Mouse (Mus musculus): ENCODE results near the gene Palld. TPM values are rescaled to one million over a fixed set of nuclear protein-coding genes. Genes with fewer than 3 reads are reported as not detected.

Gene Palld
- polyA plus RNA-seq, 1 experiment from 2014 or later: 17.3 TPM

DNA sequence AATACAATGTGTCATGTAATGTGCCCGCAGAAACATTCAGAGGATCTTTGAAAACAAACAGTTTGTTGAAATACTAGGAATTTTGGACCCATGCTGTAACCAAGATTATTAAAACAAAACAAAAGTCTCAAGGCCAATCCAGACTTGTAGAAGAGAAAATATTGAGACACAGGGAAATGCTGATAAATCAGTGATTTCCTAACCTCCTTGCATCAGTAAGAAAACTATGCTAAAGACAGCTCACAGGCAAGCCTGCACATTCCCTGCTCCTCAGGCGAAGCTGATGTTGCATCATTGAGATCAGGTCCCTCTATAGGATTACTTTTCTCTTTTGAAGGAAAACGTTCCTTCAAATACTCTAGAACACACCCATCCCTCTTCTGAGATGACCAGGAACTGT is 112.5 kb downstream of the Palld start:
- Histone ChIP-seq H3K4me1 (ENCODE audit: control insufficient read depth, insufficient read depth, low read depth, low read length) (no peaks in the 10 kb centered on the region), H3K9me3 (ENCODE audit: control insufficient read depth, low read length) (no peaks in the 10 kb centered on the region), H3K4me2 (ENCODE audit: low read length) (no peak overlapping the region), H3K27ac (ENCODE audit: low read depth, low read length) (no peak overlapping the region), H3K9ac (ENCODE audit: low read depth, low read length) (no peak overlapping the region), H3K36me3 (ENCODE audit: control insufficient read depth, insufficient read depth, low read length) (no peaks in the 10 kb centered on the region), H3K4me3 (ENCODE audit: low read length) (no peak overlapping the region), H3K27me3 (replicated peaks; ENCODE audit: control insufficient read depth, insufficient read depth, low read length) (no peaks in the 10 kb centered on the region)
- no peak for ATAC-seq
- 78% methylated on average over 3 of the region's 3 CpGs for WGBS

- H3K9ac ChIP-seq (ENCODE audit: low read depth, low read length): no peak overlapping the region
- no peak for ATAC-seq
- H3K27ac ChIP-seq (ENCODE audit: low read depth, low read length): no peak overlapping the region
- H3K9me3 ChIP-seq (ENCODE audit: control insufficient read depth, low read length): no peaks in the 10 kb centered on the region
- H3K4me3 ChIP-seq (ENCODE audit: low read length): no peak overlapping the region
- H3K4me1 ChIP-seq (ENCODE audit: control insufficient read depth, insufficient read depth, low read depth, low read length): no peaks in the 10 kb centered on the region
- no peak overlapping the region for H3K4me2 ChIP-seq (ENCODE audit: low read length)
- no peaks in the 10 kb centered on the region for H3K27me3 ChIP-seq (replicated peaks; ENCODE audit: control insufficient read depth, insufficient read depth, low read length)
- H3K36me3 ChIP-seq (ENCODE audit: control insufficient read depth, insufficient read depth, low read length): no peaks in the 10 kb centered on the region
- WGBS: 95% methylated on average over 5 of the region's 5 CpGs
These were observed 113.2 kb downstream of the Palld start for GRCm38 (mm10) chr8:61789289-61789688.

DNA sequence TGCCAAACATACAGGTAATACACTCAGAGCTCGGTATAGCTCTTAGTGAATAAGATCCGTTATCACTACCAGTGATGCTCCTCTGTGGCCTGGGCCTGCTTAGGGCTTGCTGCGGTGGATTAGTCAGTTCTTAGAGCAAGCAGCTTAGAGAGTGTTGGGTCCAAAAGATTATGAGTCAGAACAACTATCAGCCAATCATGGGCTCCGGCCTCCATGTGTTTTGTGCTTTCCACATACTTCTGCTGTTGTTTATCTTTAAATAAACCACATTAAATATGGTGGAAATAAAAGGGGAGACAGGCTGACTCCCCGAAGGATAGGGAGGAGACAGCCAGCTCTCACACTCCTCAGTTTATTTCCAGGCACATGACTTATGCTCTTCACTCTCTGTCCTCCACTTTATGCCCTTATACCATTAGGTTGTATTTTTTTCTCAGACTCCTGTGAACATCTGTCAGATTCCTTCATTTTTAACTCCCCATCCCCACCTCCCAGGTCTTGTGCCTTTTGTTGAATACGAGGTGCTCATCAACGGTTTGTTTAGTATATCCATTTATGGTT is 119.5 kb downstream of the Palld start:
- H3K27ac ChIP-seq (ENCODE audit: low read depth, low read length): no peak overlapping the region
- H3K9me3 ChIP-seq (ENCODE audit: control insufficient read depth, low read length): no peaks in the 10 kb centered on the region
- no peaks in the 10 kb centered on the region for H3K4me1 ChIP-seq (ENCODE audit: control insufficient read depth, insufficient read depth, low read depth, low read length)
- no peak for ATAC-seq
- H3K9ac ChIP-seq (ENCODE audit: low read depth, low read length): no peak overlapping the region
- no peak overlapping the region for H3K4me3 ChIP-seq (ENCODE audit: low read length)
- H3K27me3 ChIP-seq (replicated peaks; ENCODE audit: control insufficient read depth, insufficient read depth, low read length): no peaks in the 10 kb centered on the region
- H3K4me2 ChIP-seq (ENCODE audit: low read length): no peak overlapping the region
- 92% methylated on average over 7 of the region's 7 CpGs for WGBS
- no peaks in the 10 kb centered on the region for H3K36me3 ChIP-seq (ENCODE audit: control insufficient read depth, insufficient read depth, low read length)

GRCm38 (mm10) chr8:61780652-61781257 is 121.7 kb downstream of the Palld start:
- ATAC-seq: no peak
- 80% methylated on average over 5 of the region's 5 CpGs for WGBS
- Histone ChIP-seq H3K27ac (ENCODE audit: low read depth, low read length) (no peak overlapping the region), H3K27me3 (replicated peaks; ENCODE audit: control insufficient read depth, insufficient read depth, low read length) (no peaks in the 10 kb centered on the region), H3K4me1 (ENCODE audit: control insufficient read depth, insufficient read depth, low read depth, low read length) (no peaks in the 10 kb centered on the region), H3K9ac (ENCODE audit: low read depth, low read length) (no peak overlapping the region), H3K4me3 (ENCODE audit: low read length) (no peak overlapping the region), H3K36me3 (ENCODE audit: control insufficient read depth, insufficient read depth, low read length) (no peaks in the 10 kb centered on the region), H3K9me3 (ENCODE audit: control insufficient read depth, low read length) (no peaks in the 10 kb centered on the region), H3K4me2 (ENCODE audit: low read length) (no peak overlapping the region)

GRCm38 (mm10) chr8:61778194-61778593 is 124.3 kb downstream of the Palld start:
- no peaks in the 10 kb centered on the region for H3K36me3 ChIP-seq (ENCODE audit: control insufficient read depth, insufficient read depth, low read length)
- no peaks in the 10 kb centered on the region for H3K4me1 ChIP-seq (ENCODE audit: control insufficient read depth, insufficient read depth, low read depth, low read length)
- H3K9ac ChIP-seq (ENCODE audit: low read depth, low read length): no peak overlapping the region
- WGBS: 85% methylated on average over 3 of the region's 3 CpGs
- no peak for ATAC-seq
- H3K27me3 ChIP-seq (replicated peaks; ENCODE audit: control insufficient read depth, insufficient read depth, low read length): no peaks in the 10 kb centered on the region
- no peak overlapping the region for H3K4me2 ChIP-seq (ENCODE audit: low read length)
- no peak overlapping the region for H3K4me3 ChIP-seq (ENCODE audit: low read length)
- no peak overlapping the region for H3K27ac ChIP-seq (ENCODE audit: low read depth, low read length)
- no peaks in the 10 kb centered on the region for H3K9me3 ChIP-seq (ENCODE audit: control insufficient read depth, low read length)

DNA sequence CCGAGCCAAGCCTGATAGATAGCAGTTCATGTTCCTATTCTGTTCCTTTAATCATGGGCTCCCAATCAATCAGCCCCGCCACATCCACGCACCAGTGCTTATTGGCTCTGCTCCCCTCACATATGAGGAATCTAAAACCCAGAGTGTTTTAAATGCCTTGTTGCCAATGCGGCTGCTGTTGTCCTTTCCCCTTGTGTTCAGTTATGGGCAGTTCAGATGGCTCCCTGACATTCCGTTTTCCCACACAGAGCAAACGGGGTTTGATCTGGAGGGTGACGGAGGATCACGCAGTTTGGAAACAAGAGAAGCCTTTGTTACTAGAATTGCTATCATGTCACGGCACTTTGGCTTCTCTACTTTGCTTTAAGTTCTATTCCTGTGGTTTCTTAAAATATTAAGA is 125.9 kb downstream of the Palld start:
- H3K36me3 ChIP-seq (ENCODE audit: control insufficient read depth, insufficient read depth, low read length): no peaks in the 10 kb centered on the region
- ATAC-seq: no peak
- no peak overlapping the region for H3K4me3 ChIP-seq (ENCODE audit: low read length)
- no peak overlapping the region for H3K9ac ChIP-seq (ENCODE audit: low read depth, low read length)
- WGBS: 53% methylated on average over 9 of the region's 9 CpGs
- no peaks in the 10 kb centered on the region for H3K9me3 ChIP-seq (ENCODE audit: control insufficient read depth, low read length)
- H3K27me3 ChIP-seq (replicated peaks; ENCODE audit: control insufficient read depth, insufficient read depth, low read length): no peaks in the 10 kb centered on the region
- H3K27ac ChIP-seq (ENCODE audit: low read depth, low read length): no peak overlapping the region
- H3K4me2 ChIP-seq (ENCODE audit: low read length): no peak overlapping the region
- H3K4me1 ChIP-seq (ENCODE audit: control insufficient read depth, insufficient read depth, low read depth, low read length): no peaks in the 10 kb centered on the region

DNA sequence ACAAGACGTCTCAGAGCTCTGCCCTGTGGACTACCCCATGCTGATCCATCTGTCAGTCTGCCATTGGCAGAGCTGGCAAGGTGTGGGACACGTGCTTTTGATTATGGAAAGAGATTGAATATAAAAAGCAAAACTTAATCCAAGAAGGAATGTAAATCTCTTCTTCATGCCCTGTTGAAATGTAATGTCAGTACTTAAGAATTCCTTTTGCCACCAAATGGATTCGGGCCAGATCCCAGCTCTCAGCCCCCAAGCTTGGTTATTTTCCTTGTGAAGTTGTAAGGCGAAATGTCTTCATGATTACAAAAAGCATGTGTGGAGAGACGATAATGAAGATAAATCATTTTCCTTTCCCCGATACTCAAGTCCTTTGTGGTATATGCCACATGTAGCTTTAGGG is 126.6 kb downstream of the Palld start:
- H3K27ac ChIP-seq (ENCODE audit: low read depth, low read length): no peak overlapping the region
- H3K4me2 ChIP-seq (ENCODE audit: low read length): no peak overlapping the region
- no peaks in the 10 kb centered on the region for H3K27me3 ChIP-seq (replicated peaks; ENCODE audit: control insufficient read depth, insufficient read depth, low read length)
- no peaks in the 10 kb centered on the region for H3K9me3 ChIP-seq (ENCODE audit: control insufficient read depth, low read length)
- no peak for ATAC-seq
- no peaks in the 10 kb centered on the region for H3K36me3 ChIP-seq (ENCODE audit: control insufficient read depth, insufficient read depth, low read length)
- H3K4me1 ChIP-seq (ENCODE audit: control insufficient read depth, insufficient read depth, low read depth, low read length): no peaks in the 10 kb centered on the region
- no peak overlapping the region for H3K9ac ChIP-seq (ENCODE audit: low read depth, low read length)
- H3K4me3 ChIP-seq (ENCODE audit: low read length): no peak overlapping the region
- WGBS: 67% methylated on average over 6 of the region's 6 CpGs

- Histone ChIP-seq H3K36me3 (ENCODE audit: control insufficient read depth, insufficient read depth, low read length) (no peaks in the 10 kb centered on the region), H3K9me3 (ENCODE audit: control insufficient read depth, low read length) (no peaks in the 10 kb centered on the region), H3K27me3 (replicated peaks; ENCODE audit: control insufficient read depth, insufficient read depth, low read length) (no peaks in the 10 kb centered on the region), H3K9ac (ENCODE audit: low read depth, low read length) (no peak overlapping the region), H3K4me1 (ENCODE audit: control insufficient read depth, insufficient read depth, low read depth, low read length) (no peaks in the 10 kb centered on the region), H3K4me3 (ENCODE audit: low read length) (no peak overlapping the region), H3K27ac (ENCODE audit: low read depth, low read length) (no peak overlapping the region), H3K4me2 (ENCODE audit: low read length) (no peak overlapping the region)
- ATAC-seq: no peak
- 96% methylated on average over 5 of the region's 5 CpGs for WGBS
These were observed 128.3 kb downstream of the Palld start for GRCm38 (mm10) chr8:61774161-61774560.

- H3K9ac ChIP-seq (ENCODE audit: low read depth, low read length): no peak overlapping the region
- H3K4me3 ChIP-seq (ENCODE audit: low read length): no peak overlapping the region
- no peaks in the 10 kb centered on the region for H3K9me3 ChIP-seq (ENCODE audit: control insufficient read depth, low read length)
- no peaks in the 10 kb centered on the region for H3K36me3 ChIP-seq (ENCODE audit: control insufficient read depth, insufficient read depth, low read length)
- H3K27me3 ChIP-seq (replicated peaks; ENCODE audit: control insufficient read depth, insufficient read depth, low read length): no peaks in the 10 kb centered on the region
- H3K4me2 ChIP-seq (ENCODE audit: low read length): no peak overlapping the region
- no peaks in the 10 kb centered on the region for H3K4me1 ChIP-seq (ENCODE audit: control insufficient read depth, insufficient read depth, low read depth, low read length)
- 83% methylated on average over 4 of the region's 4 CpGs for WGBS
- no peak for ATAC-seq
- H3K27ac ChIP-seq (ENCODE audit: low read depth, low read length): no peak overlapping the region
These were observed 128.8 kb downstream of the Palld start for GRCm38 (mm10) chr8:61773595-61774088.

All from hindbrain, embryonic 16.5 days (tissue).